Mouse (Mus musculus) right cerebral cortex, adult 2 months (tissue): ENCODE data around the gene St6galnac1.

ENCODE experiments used
- DNase-seq, 2 experiments: peaks; one replicate each; pipeline ENCODE4 v3.0.0; 2021 to 2022; ENCODE audit warnings: low spot score in 2 of 2

St6galnac1 gene

DNA sequence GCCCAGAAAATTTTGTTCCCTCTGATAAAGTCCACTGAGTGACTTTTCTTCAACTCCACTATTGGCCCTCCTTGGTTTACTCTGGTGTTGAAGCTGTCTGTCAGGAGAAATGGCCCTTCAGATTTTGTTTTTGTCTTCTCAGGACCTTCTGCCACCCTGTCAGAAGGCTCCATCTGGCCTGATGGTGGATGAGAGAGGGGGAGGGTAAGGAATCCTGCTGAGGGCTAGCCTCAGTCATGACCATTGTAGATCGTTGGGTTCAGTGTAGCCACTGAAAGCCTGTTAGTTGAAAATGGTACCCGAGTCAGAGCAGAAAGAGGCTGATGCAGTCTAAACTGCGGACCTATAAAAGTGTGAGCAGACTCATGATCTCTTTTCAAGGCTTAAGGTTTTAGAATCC is 49.2 kb downstream of the St6galnac1 start:
- DNase-seq, result no peak

DNA sequence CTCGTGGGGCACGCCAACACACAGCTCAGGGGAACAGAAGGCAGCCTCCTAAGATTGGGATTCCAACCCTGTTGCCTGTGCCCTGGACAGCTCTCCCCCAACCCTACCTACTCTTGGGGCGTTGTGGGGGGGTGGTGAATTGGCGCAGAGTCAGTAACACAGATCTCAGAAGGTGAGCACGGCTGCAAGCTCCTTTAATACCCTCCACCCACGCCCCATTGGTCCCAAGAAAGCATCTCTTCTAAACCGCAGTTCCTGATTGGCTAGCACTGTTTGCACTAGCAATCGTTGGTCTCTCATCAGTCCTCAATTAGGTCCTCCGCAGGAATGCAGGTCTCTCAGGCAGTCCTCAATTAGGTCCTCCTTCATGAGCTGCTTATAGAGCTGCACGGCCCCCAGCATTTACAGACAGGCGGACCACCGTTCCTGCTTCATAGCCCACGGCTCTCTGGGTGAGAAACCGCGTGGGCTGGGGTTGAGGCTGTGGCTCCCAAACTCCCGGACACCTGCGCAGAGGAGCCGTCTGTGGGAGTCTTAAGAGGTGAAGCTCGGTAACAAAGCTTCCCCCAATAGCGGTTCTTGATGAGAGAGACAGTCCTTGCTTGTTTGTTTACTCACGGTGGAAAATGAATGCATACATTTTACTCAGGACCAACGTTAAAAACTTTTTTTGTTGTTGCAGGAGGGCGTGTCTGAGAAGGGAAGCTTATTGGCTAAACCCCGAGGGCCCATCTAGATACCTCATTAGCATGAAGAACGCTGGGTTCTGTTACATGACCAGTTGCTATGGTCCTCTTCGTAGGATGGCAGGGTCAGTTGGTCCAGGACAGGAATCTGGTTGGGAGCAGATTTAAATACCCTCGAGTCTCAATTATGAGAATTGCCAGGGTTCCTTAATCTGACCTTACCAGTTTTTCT is 50.0 kb downstream of the St6galnac1 start:
- DNase-seq, result no peak

DNA sequence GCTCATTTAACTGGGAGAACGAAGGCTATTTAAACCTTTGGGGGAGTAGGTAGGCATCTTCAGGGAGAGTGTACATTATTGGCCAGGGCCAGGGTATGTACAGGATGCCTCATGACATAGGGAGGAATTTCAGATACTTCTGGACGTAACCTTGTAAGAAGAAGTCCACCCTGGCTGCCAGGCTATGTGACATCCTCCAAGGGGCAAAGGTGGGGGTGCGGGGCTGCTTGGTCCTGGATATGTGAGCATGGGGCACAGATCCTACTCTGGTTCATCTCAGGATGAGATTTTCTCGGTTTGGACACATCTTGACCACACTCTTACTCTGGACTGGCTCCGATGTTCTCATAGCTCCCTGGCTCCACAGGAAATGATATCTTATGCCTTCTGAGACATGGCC is 52.2 kb downstream of the St6galnac1 start:
- DNase-seq, result no peak

DNA sequence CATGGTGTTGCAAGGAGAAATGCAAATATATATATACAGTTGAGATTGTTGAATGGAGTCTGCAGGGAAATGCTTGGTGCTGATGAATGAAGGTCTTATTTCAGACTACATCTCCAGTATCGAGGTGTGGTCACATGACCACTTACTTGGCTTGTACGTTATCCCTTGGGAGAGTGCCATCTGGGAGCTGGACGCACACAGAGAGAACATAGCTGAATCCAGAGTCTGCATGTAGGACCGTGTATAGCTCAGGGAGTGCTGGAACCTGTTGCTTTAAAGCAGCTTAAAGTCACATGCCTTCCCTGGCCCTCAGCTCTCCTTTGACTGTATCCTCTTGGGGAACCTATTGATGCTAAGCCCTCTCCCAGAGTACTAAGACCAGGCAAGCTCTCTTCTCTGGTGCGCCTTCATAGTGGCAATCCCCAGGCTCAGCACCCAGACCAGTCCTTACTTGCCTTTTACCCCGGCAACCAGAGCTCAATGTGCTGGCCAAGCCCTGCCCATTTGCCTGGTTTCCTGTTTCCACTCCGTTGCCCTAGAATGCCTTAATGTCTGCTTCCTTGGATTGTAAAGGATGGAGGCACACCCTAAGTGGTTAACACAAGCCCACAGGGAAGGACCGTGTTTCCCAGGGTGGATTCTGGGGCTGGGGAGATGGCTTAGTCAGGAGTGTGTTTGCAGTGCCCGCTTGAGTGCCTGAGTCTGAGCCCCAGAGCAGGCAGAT is 53.6 kb downstream of the St6galnac1 start:
- no peak for DNase-seq

DNA sequence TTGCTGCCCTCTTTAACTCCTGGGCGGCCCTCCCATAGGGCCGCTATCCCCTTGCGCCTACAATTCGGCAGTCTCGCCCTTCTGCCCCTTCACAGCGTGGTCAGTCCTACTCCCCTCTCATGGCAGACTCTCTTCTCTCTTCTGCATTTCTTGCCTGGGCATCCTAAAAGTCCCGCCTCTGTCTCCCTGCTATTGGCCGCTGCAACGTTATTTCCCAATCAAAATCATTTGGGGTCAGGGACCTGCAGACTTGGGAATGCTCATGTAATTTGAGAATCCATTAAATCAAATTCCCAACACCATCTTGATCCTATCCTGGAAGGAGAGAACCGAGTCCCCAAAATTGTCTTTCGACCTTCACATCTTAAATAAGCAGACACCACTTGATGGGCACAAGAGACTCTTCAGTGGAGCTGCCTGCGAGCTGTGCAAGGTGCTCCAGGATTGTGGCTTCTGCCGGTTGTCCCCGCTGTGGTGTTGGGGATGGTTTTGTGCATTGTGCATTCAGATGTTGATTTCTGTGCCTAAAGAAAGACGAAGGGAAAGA is 54.9 kb downstream of the St6galnac1 start:
- DNase-seq, result no peak
